Mouse (Mus musculus): ENCODE results near the gene Zfand4. TPM values are rescaled to one million over a fixed set of nuclear protein-coding genes. Genes with fewer than 3 reads are reported as not detected.

Zfand4 gene
- polyA plus RNA-seq, 1 experiment, result 2.1 TPM

- no peaks in the 10 kb centered on the region for H3K36me3 ChIP-seq (ENCODE audit: control insufficient read depth, insufficient read depth)
- H3ac ChIP-seq (ENCODE audit: control insufficient read depth, insufficient read length), result no peak overlapping the region
- no peak overlapping the region for H3K4me2 ChIP-seq (ENCODE audit: low read depth)
- TF ChIP-seq REST (IDR thresholded peaks at IDR 0.05; ENCODE audit: insufficient read depth, insufficient read length) (no peak), POLR2A (IDR thresholded peaks at IDR 0.05; ENCODE audit: insufficient read length, low read depth) (no peak), MYOD1 (IDR thresholded peaks at IDR 0.05; ENCODE audit: control insufficient read depth in 1 of 3, insufficient read length in 2 of 3, low read depth in 2 of 3) (no peak), SRF (IDR thresholded peaks at IDR 0.05; ENCODE audit: control insufficient read depth, insufficient read length, low read depth) (no peak), POLR2AphosphoS2 (IDR thresholded peaks at IDR 0.05; ENCODE audit: insufficient read length, low read depth) (no peak), MYOG (IDR thresholded peaks at IDR 0.05; ENCODE audit: control insufficient read depth in 1 of 3, insufficient read depth in 1 of 3, insufficient read length in 2 of 3, low read depth in 2 of 3) (no peak), MAX (IDR thresholded peaks at IDR 0.05; ENCODE audit: low read depth) (no peak), TCF12 (IDR thresholded peaks at IDR 0.05; ENCODE audit: insufficient read depth, poor library complexity, severe bottlenecking) (no peak), TCF3 (IDR thresholded peaks at IDR 0.05; ENCODE audit: insufficient read length, low read depth) (no peak), CEBPB (IDR thresholded peaks at IDR 0.05; ENCODE audit: insufficient read depth, poor library complexity, severe bottlenecking) (no peak), E2F4 (IDR thresholded peaks at IDR 0.05; ENCODE audit: insufficient read depth) (no peak)
- H3K4me3 ChIP-seq, result no peak overlapping the region
- H3K27me3 ChIP-seq (ENCODE audit: control insufficient read depth, insufficient read depth, insufficient read length), result no peaks in the 10 kb centered on the region
- H3K79me2 ChIP-seq (ENCODE audit: control insufficient read depth, insufficient read depth), result no peaks in the 10 kb centered on the region
These were observed 67.4 kb downstream of the Zfand4 start for GRCm38 (mm10) chr6:116331396-116331795.

- Histone ChIP-seq H3K4me2 (ENCODE audit: low read depth) (peak overlapping the region; percentile 93), H3K36me3 (ENCODE audit: control insufficient read depth, insufficient read depth) (no peaks in the 10 kb centered on the region), H3ac (ENCODE audit: control insufficient read depth, insufficient read length) (peak overlapping the region; percentile 60), H3K4me3 (peak overlapping the region; percentile 34), H3K27me3 (ENCODE audit: control insufficient read depth, insufficient read depth, insufficient read length) (no peaks in the 10 kb centered on the region), H3K79me2 (ENCODE audit: control insufficient read depth, insufficient read depth) (peaks cover 41% of the 10 kb centered on the region)
- TF ChIP-seq POLR2A (IDR thresholded peaks at IDR 0.05; ENCODE audit: insufficient read length, low read depth) (no peak), TCF3 (IDR thresholded peaks at IDR 0.05; ENCODE audit: insufficient read length, low read depth) (no peak), USF1 (IDR thresholded peaks at IDR 0.05; ENCODE audit: low read depth) (no peak), MYOG (IDR thresholded peaks at IDR 0.05; ENCODE audit: control insufficient read depth in 1 of 3, insufficient read depth in 1 of 3, insufficient read length in 2 of 3, low read depth in 2 of 3) (no peak), MYOD1 (IDR thresholded peaks at IDR 0.05; ENCODE audit: control insufficient read depth in 1 of 3, insufficient read length in 2 of 3, low read depth in 2 of 3) (no peak)
These were observed 73.4 kb downstream of the Zfand4 start for GRCm38 (mm10) chr6:116337466-116337834.

GRCm38 (mm10) chr6:116337835-116338501, 73.9 kb downstream of the Zfand4 start, which contains the start of gene March8:
Gene March8, plus strand, starts transcription at chr6:116338024.
- peak within 1 kb of the TSS; percentile 34 for H3K4me3 ChIP-seq
- no peak for TF ChIP-seq SRF (IDR thresholded peaks at IDR 0.05; ENCODE audit: control insufficient read depth, insufficient read length, low read depth)
- TF ChIP-seq E2F4 (IDR thresholded peaks at IDR 0.05; ENCODE audit: insufficient read depth), result no peak
- TF ChIP-seq POLR2AphosphoS2 (IDR thresholded peaks at IDR 0.05; ENCODE audit: insufficient read length, low read depth), result peak; percentile 85
- peak in 2 of 3 experiments; percentile 68 to 72 for TF ChIP-seq MYOG (IDR thresholded peaks at IDR 0.05; ENCODE audit: control insufficient read depth in 1 of 3, insufficient read depth in 1 of 3, insufficient read length in 2 of 3, low read depth in 2 of 3)
- no peak for TF ChIP-seq CEBPB (IDR thresholded peaks at IDR 0.05; ENCODE audit: insufficient read depth, poor library complexity, severe bottlenecking)
- TF ChIP-seq REST (IDR thresholded peaks at IDR 0.05; ENCODE audit: insufficient read depth, insufficient read length), result no peak
- TF ChIP-seq MAX (IDR thresholded peaks at IDR 0.05; ENCODE audit: low read depth), result no peak
- TF ChIP-seq POLR2A (IDR thresholded peaks at IDR 0.05; ENCODE audit: insufficient read length, low read depth), result peak; percentile 90
- peak; percentile 98 for TF ChIP-seq USF1 (IDR thresholded peaks at IDR 0.05; ENCODE audit: low read depth)
- no peak for TF ChIP-seq TCF12 (IDR thresholded peaks at IDR 0.05; ENCODE audit: insufficient read depth, poor library complexity, severe bottlenecking)
- no peak for TF ChIP-seq TCF3 (IDR thresholded peaks at IDR 0.05; ENCODE audit: insufficient read length, low read depth)
- peak in 1 of 3 experiments; percentile 69 for TF ChIP-seq MYOD1 (IDR thresholded peaks at IDR 0.05; ENCODE audit: control insufficient read depth in 1 of 3, insufficient read length in 2 of 3, low read depth in 2 of 3)
- H3K27me3 ChIP-seq (ENCODE audit: control insufficient read depth, insufficient read depth, insufficient read length), result no peaks in the 10 kb centered on the region
- peak within 1 kb of the TSS; percentile 93 for H3K4me2 ChIP-seq (ENCODE audit: low read depth)
- peaks cover 46% of the 10 kb centered on the region for H3K79me2 ChIP-seq (ENCODE audit: control insufficient read depth, insufficient read depth)
- H3K36me3 ChIP-seq (ENCODE audit: control insufficient read depth, insufficient read depth), result no peaks in the 10 kb centered on the region
- peak within 1 kb of the TSS; percentile 60 for H3ac ChIP-seq (ENCODE audit: control insufficient read depth, insufficient read length)

- Histone ChIP-seq H3K27me3 (ENCODE audit: control insufficient read depth, insufficient read depth, insufficient read length) (no peaks in the 10 kb centered on the region), H3K79me2 (ENCODE audit: control insufficient read depth, insufficient read depth) (peaks cover 52% of the 10 kb centered on the region), H3ac (ENCODE audit: control insufficient read depth, insufficient read length) (peak overlapping the region; percentile 60), H3K36me3 (ENCODE audit: control insufficient read depth, insufficient read depth) (no peaks in the 10 kb centered on the region), H3K4me2 (ENCODE audit: low read depth) (peak overlapping the region; percentile 74), H3K4me3 (peak overlapping the region; percentile 34)
- TF ChIP-seq MAX (IDR thresholded peaks at IDR 0.05; ENCODE audit: low read depth), result no peak
- TF ChIP-seq CEBPB (IDR thresholded peaks at IDR 0.05; ENCODE audit: insufficient read depth, poor library complexity, severe bottlenecking), result no peak
- TF ChIP-seq MYOD1 (IDR thresholded peaks at IDR 0.05; ENCODE audit: control insufficient read depth in 1 of 3, insufficient read length in 2 of 3, low read depth in 2 of 3), result no peak
- no peak for TF ChIP-seq TCF3 (IDR thresholded peaks at IDR 0.05; ENCODE audit: insufficient read length, low read depth)
- no peak for TF ChIP-seq REST (IDR thresholded peaks at IDR 0.05; ENCODE audit: insufficient read depth, insufficient read length)
- no peak for TF ChIP-seq POLR2AphosphoS2 (IDR thresholded peaks at IDR 0.05; ENCODE audit: insufficient read length, low read depth)
- no peak for TF ChIP-seq E2F4 (IDR thresholded peaks at IDR 0.05; ENCODE audit: insufficient read depth)
- TF ChIP-seq SRF (IDR thresholded peaks at IDR 0.05; ENCODE audit: control insufficient read depth, insufficient read length, low read depth), result no peak
- TF ChIP-seq POLR2A (IDR thresholded peaks at IDR 0.05; ENCODE audit: insufficient read length, low read depth), result no peak
- TF ChIP-seq MYOG (IDR thresholded peaks at IDR 0.05; ENCODE audit: control insufficient read depth in 1 of 3, insufficient read depth in 1 of 3, insufficient read length in 2 of 3, low read depth in 2 of 3), result no peak
These were observed 74.5 kb downstream of the Zfand4 start for GRCm38 (mm10) chr6:116338520-116338919.
